Mouse (Mus musculus): ENCODE results near the gene Rbm46.

Rbm46 gene

DNA sequence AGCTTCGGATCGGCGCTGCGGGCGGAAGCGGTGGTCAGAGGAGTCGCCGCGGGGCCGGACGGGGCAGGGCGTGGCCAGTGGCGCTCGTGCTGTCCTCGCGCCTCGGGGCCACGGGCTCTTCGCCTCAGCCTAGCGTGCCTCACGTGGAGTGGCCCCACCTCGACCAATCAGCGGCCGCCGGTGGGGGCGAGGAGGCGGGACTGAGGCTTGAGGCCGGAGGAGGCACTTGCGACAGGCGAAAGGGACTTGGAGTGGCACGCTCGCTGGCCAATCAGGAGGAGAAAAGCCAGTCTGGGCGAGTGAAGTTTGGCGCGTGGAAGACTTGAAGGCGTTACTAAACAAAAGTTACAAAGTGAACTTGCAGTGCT is at the start of gene Rbm46:
Gene Rbm46 (minus strand): TSS at position 112 of the 368 bp plus-strand sequence.
- DNase-seq = no peak

DNA sequence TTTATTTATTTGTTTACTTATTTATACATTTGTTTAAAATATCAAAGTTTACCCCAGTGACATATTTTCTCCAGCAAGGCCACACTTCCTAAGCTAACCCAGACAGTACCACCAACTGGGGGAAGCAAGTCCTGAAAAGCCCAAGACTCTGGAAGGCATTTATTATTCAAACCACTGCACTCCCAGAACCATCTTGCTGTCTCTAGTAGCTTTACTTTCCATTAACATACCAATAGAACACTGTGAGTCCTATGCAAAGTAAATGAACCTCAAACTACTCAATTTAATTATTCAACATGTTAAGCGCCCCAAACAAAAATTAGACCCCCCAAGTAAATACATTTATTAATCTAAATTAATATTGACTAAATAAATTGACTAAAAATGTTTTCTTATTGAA is 39.3 kb upstream of the Rbm46 start:
- no peak for DNase-seq

DNA sequence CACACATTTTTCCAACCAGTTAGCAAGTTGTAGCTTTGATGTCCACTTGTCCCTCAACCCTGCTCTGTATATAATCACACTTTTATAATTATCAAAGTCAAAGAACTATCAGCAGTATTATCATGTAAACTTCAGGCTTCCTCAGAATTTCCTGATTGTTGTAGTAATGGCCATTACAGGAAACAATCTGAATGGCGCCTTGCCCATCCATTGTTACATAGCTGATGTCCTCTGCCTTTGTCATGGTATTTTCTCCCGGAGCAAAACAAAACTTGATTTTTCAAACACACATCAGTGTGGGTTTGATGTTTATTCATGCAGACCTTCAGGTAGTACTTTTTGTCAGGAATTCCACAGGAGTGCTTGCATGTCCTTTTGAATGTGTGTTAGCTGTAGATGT is 32.4 kb upstream of the Rbm46 start:
- DNase-seq = no peak

DNA sequence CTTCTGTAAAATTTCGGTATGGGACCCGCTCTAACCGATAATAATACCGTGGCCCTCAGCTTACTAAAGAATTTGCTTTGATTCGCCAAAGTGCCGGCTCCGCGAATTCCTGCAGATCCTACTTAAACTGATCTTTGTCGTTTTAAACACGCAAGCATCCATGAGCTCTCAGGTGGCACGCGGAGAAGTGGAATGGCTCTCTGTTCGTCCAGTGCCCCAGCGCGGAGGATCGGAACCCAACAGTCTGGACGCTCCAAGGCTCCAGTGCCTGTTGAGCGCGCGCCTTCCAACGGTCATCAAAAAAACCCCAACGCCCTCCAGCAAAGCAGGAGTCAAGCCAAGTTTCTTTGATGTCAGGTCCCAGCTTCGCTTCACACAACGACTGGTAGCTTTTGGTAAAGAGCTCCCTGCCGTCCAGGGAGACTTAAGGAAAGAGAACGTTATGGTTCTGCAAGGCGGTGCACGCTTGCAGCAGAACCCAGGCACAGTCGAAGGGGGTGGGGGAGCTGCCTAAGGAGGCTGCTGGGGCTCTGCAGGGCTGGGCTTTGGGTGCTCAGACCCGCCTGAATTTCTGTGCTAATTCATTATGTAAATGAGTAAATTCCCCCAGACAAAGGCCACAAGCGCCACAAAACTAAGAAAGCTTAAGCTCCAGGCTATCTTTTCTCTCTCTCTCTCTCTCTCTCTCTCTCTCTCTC is 28.1 kb upstream of the Rbm46 start:
- no peak for DNase-seq

DNA sequence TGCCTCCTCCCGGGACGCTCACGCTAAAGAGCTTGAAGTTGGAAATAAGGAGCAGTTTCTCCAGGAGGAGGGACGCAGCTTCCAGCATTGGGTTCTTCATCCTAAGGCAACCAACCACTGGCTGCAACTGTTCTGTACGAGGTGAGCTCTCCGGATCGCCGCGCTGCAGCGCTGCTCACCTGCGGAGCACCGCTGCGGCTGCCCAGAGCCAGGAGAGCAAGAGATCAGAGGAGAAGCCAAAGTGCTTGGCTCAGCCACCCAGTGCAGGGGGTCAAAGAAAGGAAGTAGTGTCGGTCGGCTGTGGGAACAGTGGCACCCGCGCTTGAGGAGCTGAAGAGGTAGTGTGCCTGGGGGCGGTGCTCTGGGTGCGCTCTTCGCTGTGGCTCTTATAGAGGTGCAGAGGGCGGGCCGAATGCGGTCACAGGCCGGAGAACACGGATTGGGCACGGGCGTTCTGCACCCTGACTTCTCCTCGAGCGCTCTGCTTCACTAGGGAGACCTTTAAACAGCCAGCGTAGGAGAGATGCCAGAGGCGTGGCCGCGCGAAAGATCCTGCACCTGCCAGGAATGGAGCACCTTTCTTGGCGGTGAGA is 27.4 kb upstream of the Rbm46 start, which contains the start of gene Lrat:
Gene Lrat (minus strand): TSS at position 361 of the 593 bp plus-strand sequence.
- DNase-seq = no peak

DNA sequence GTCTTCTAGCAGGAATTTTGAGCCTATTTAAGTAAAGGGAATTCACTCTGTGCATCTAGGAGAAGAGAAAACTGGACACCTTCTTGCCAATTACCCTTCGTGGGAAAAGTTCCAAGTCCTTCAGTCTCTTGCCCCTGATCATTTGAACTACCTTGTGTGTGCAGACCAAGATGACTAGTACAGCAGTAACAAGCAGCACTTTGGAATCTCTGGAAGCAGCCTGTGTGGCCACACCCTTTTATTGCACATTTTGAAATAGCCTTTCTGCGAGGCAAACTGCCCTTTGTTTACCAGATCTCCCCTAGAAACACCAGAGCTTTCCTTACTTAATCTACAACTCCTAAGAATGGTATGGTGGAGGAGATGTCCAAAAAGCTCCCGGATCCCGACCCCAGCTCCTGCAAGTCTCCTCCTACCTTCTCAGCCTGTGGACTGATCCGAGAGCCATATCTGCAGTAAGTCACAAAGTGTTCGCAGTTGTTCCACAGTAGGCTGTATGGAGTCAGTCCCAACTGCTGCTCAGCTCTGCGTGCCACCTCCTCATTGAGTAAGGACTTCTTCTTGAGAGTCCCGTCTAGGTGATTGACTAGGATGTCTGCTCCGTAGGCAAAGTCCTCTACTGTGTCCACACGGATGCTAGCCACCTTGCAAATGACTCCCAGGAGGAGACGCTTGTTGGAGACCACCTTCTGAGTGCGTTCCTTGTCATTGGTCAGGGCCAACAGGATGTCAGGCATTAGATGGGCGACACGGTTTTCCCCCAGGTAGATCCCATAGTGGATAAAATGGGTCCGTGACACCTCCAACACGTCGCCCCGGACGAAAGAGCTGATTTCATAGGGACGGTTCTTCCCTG is 26.7 kb upstream of the Rbm46 start:
- no peak for DNase-seq

DNA sequence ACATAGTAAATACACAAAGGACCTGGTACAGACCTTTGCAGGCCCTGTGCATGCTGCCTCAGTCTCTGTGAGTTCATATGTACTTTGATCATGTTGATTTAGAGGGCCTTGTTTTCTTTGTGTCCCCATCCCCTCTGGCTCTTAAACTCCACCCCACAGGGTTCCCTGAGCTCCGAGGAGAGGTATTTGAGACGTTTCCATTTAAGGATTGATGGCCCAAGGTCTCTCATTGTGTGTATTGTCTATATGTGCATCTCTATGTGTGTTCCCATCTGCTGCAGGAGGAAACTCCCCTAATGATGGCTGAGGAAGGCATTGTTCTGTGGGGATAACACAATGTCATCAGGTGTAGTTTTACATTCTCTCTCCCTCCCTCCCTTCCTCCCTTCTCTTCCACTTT is 12.6 kb upstream of the Rbm46 start:
- DNase-seq = no peak

DNA sequence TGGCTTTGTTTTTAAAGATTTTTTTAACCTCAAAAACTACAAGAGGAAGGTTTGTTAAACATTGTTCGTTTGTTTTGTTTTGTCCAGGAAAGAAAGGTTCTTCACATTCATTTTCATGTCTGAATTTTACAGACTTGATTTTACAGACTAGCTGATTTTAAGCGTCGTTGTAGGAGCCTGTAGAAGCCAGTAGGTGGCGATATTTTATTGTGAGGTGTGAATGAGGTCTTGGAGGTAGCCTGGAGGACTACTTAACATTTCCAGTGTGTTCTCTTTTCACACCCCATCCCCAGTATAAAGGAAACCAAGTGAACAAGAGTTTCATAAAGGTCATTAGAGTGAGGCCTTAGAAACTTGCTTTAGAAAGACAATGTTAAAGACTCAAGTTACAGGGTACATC is 975 bp upstream of the Rbm46 start:
- DNase-seq = no peak

DNA sequence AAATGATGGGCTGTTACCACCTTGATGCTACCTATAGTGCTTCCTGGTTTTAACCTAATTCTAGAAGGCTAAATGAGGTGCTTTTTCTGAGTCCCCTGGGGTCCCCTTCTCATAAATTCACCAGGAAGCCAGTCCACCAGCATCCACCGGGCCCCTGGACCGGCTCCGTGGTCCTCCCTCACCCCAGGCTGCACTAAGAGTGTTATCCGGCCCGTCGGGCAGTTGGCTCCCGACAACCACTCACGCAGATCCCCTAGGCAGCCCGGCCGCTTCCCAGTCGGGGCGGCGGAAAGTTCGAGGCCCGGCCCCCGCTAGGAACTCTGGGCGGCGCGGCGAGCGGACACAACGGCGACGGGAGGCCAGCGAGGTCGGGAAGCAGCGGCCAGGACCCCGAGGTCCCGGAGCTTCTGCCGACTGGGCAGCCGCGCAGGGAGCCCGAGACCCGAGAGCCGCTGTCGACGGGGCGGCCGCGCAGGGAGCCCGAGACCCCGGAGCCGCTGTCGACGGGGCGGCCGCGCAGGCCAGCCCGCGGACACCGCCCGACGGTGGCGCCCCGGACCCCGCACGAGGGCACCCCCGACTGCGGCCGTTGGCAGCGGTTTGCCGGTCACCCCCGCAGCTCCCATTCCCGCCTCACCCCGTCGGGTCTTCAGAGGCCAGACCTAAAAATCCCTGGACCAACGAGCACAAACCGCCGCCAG is 462 bp downstream of the Rbm46 start:
- no peak for DNase-seq

DNA sequence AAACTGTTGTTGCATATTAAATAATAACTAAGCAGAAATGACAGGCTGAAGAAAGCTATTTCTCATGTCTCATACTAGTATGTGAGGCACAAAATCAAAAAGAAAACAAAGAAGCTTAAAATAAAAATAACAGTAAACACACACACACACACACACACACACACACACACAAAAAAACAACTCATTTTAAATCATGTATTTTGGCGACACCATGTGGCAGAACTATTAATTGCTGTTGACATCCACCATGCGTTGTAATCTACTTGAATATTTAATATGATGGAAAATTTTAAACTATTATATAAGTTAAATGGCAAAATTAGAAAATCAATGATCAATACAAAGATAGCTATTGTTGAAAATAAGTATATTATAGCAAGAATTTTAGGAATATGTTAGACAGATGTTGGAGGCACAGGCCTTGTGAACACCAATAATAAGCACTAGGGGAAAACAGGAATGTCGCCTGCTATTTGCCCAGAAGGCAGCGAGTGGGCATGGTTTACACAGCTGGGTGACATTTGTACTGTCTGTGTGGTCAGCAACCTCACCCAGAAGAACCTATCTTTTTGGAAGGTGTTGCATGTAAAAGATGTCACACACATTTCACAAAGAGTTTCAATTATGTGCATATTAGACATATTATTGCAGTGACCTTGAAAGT is 18.7 kb downstream of the Rbm46 start:
- no peak for DNase-seq

DNA sequence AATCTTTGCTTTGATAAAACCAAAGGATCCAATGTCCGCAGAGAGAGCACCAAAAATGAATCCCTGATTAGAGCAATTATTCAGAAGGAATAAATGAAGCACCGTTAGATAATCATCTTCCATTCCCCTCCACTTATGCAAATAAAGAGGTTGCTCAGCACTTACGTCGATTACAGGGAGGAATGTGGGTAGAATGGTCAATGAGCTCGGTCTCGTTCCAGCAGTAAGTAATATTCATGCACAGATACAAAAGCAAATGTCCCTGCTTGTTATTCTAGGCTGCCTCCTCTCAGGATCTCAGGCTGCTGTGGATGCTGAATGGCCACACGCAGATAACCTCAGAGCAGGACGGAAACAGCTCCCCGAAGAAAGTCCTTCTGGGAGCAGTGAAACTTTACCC is 51.1 kb downstream of the Rbm46 start:
- DNase-seq = no peak

DNA sequence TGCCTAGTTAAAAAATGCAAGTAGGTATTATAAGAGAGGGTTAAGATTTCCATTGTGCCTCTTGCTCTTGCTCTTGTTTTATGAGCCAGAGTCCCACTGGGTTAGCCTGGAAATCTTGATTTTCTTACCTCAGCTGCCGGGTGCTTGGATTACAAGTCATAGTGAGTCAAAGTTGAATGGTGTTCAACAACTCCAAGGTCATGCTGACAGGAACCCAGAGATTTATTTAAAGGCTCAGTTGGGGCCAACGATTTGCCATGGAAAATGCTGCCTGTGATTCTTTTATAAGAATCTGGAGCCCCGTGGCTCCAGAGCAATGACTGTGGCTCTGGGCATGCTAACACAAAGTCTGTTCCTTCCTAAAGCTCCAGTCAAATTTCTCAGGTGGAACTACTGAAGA is 64.4 kb downstream of the Rbm46 start:
- DNase-seq = no peak

DNA sequence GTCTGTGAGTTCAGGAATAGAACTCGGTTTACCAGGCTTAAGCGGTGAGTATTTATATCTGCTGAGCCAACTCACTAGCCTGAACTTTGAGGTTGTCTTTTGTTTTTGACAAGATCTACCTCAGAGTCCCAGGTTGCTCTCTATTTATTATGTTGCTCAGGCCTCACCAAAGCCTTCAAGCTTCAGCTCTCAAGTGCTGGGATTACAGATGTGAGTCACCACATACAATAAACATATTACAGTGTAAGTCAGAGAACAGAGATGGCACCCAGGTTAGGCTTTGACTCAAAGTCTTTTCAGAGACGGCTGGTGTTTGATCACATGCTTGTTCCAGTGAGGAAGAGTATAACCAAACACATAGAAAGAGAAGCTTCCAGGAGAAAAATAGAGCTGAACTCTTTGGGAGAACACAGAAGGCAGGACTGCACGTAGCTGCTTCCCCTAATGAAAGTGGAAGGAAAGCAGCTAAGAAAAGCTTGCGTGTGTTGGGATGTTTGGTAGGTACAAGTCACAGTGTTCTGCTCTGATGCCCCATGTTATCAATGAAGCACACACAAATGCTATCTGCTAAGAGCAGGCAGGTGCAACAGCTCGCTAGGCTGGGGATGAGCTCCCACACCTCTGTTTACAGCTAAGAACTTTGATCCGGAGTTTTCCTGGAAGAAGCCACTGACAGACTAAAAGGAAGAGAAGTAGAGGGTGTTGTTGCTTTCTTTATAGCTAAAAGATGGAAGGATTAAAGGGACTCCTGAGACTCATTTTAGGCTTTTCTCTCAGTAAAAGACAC is 65.8 kb downstream of the Rbm46 start:
- no peak for DNase-seq

DNA sequence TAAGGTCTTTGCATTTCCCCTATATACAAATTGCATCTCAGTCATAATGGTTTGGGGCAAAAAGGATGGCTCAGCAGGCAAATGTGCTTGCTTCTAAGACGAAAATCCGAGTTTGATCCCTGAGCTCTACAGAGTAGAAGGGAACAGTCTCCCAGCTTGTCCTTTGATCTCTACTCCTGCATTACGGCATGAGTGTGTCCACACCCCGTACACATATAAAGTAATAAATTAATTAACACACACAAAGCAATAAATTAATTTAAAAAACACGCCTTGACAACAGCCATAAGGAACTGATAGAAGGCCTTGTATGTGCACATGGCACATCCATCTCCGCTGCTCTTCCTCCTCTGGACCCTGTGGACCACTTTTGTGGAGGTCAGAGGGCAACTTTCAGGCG is 66.5 kb downstream of the Rbm46 start:
- no peak for DNase-seq

DNA sequence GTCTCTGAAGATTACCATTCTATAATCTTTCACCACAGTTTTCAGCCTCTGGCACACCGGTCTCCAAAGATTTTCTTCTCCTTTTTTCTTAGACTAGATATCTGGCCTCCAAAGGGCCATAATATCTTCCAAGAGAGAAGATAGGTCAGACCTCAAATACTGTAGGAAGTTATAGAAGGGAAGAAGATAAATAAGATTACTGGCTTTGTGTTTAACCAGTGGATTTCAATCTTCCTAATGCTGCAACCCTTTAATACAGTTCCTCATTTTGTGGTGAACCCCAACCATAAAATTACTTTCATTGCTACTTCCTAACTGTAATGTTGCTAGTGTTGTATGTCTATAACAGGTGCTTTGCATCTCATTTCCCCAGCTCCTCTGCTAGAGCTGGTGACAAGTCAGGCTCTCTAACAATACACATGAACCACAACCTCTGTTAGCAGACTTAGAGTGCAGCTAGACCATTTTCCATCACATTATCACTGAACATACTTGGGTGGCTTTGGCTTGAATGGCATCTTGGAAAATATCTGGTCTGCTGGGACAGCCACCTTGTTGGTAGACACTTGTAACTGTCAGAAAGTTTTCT is 67.9 kb downstream of the Rbm46 start:
- DNase-seq = no peak

DNA sequence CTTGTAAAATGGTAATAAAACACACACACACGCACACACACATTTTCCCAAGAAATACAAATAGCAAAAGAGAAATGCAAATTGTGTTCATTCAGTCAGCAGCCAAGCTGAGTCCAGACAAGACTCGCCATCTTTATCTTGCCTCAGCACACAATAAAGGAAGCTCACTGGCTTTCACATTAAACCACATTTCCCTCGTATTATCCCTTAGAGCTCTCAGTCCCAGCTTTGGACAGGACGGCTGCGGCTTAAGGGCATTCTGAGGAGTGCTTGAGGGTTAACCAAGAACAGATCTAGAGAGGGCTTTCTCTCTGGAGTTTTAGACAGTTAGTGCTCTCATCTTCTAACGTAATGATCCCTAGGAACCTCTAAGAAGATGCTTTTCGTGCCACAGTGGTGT is 71.0 kb downstream of the Rbm46 start:
- DNase-seq = no peak

DNA sequence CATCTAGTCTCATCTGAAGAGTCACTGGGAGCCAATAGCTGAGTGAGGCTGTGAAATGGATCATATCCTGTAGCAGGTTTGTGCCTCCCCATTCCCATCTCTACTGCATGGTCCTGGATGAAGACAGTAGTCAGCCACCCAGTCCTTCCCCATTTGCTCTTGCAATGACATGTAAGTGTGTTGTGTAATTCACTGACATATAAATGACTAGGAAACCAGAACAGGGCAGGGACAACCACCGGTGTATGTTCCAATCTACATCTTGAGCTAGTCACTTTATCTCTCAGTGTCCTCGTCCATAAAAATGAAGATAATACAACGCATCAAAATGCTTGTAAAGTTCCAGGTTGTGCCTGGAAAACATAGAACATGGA is 75.8 kb downstream of the Rbm46 start:
- no peak for DNase-seq

DNA sequence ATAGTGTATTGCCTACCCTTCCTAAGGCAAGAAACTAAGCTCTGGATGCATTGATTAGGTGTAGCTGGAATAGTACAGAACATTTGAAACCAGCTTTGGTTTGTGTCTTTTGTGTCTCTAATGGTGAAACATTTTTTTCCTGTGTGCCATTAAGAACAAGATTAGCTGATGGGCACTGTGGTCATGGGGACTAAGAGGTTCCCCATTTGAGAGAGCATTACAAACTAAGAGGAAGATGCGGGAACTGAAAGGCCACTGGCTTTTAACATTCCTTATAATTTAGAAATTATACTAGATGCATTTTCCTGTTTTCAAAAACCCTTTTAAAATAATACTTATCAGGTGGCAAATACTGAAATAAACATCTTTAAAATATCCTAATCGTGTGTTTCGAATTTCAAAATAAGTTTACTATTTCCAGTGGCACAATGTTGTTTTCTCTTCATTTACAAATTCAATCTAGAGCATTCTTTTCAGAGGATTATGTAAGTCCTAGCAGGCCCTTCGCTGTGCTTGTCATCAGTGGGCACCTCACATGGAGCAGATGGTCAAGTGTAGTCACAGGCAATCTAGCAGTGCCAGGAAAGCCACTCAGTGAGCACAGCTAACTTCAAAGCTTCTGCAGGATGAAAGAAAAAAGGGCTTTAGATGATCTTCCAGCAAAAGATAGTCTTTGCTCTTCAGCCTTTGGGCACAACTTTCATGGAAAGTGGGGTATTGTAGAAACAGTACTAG is 76.4 kb downstream of the Rbm46 start:
- no peak for DNase-seq

DNA sequence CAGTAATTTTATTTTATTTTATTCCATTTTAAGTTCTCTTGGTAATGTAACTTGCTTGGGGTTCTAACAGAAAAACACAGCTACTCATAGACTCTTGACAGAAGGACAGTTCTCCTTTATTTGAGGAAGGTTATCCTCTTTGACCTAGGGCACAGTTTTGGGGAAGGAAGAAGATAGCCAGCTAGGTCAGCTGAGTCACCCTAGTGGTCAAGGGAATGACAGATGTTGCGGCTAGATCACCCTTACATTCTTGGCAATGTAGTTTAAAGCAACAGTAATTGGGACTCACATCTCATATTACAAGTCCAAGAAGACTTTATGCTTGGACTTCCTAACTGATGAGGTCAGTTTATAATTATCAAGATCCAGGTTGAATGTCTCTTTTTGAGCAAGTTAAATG is 82.6 kb downstream of the Rbm46 start:
- DNase-seq = no peak

DNA sequence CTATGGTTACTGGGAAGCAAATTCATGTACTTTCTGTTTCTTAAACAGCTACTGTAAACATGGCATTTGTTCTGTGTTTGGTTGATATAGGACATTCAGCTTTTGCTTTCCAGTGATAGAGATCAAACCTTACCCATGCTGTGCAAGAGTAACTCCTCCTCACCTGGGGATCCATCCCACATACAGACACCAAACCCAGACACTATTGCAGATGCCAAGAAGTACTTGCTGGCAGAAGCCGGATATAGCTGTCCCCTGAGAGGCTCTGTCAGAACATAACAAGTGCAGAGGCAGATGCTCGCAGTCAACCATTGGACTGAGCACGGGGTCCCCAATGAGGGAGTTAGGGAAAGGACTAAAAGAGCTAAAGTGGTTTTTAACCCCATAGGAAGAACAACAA is 84.6 kb downstream of the Rbm46 start:
- DNase-seq = no peak
